Mouse (Mus musculus) cerebellum, adult 18-20 months (tissue): ENCODE measurements around the gene Otop2.

Experiments
- DNase-seq, 2 experiments: peaks; one replicate each; pipeline ENCODE4 v3.0.0; 2021

Gene Otop2

DNA sequence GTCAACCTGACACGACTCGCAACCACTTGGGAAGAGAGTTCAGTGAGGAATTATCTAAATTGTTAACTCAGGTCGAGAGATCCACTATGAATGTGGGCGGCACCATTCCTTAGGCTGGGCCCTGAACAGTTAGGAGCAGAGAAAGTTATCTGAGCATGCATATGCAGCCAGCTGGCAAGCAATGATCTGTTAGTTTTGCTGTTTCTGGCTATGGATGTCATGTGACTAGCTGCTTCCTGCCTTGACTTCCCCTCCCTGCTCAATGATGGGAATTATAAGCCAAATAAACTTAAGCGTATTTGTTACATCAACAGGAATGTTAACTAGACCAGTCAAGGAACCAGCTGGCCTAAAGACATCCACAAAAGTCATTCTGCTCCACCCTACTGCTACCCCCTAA is 46.4 kb downstream of the Otop2 start:
- DNase-seq, result no peak

GRCm38 (mm10) chr11:115354183-115354582 is 47.2 kb downstream of the Otop2 start:
- peak; percentile 75 to 86 for DNase-seq

DNA sequence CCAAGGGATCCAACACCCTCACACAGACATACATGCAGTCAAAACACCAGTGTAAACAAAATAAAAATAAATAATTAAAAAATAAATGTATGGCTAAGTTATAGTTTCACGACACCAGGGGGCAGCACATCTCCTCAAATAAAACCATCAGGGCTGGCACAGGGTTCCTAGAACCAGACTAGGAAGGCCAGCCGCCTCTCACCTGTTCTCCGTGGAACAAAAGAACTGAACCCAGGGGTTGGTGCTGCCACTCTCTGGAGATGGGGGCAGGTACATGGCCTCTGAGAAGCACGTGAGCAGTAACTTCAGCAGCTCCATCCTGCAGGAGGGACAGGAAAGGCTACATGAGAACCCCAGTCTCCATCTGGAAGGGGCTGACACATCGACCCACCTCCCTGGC is 51.5 kb downstream of the Otop2 start:
- peak; percentile 82 to 90 for DNase-seq

- DNase-seq, result no peak
Measured at GRCm38 (mm10) chr11:115359293-115359692, 52.3 kb downstream of the Otop2 start.

DNA sequence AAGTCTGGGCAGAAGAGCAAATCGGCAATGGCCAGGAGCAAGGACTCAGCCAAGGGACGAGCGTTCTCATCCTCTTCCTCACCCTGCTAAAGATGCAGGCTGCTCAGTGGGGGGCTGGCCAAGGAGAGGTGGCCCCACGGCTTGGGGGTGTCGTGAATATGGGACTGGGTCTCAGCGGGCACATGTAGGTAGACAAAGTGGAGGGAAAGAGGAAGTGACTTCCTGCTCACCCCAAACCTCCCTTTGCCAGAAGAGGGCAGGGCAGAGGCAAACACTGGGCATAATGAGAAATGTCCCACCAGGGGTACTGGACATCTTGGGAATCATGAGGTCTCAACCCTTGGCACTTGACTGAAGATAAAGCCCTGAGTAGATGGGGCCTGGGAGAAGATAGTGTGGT is 52.8 kb downstream of the Otop2 start:
- DNase-seq, result no peak

DNA sequence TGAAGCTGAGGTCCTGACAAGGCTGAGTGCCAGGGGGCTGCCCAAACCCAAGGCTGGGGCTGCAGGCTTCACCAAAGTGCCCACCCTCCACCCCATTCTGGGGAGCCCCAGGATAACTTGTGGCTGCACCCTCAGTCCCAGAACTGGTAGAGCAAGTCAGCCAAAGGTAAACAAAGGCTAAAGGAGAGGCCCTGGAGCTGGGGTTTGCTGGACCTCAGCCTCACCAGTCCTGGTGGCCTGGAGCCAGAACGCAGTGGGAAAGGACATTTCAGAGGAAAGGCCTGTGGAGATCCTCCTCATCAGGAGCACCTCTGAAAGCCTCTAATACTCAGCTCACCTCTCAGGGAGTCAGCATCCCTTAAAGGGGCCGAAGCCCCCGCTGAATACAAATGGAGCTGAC is 57.2 kb downstream of the Otop2 start:
- DNase-seq, result peak; percentile 44 to 48

- peak; percentile 53 to 65 for DNase-seq
Measured at GRCm38 (mm10) chr11:115366039-115366705, 59.2 kb downstream of the Otop2 start.

GRCm38 (mm10) chr11:115366706-115367394 is 59.9 kb downstream of the Otop2 start:
- peak; percentile 63 to 74 for DNase-seq

DNA sequence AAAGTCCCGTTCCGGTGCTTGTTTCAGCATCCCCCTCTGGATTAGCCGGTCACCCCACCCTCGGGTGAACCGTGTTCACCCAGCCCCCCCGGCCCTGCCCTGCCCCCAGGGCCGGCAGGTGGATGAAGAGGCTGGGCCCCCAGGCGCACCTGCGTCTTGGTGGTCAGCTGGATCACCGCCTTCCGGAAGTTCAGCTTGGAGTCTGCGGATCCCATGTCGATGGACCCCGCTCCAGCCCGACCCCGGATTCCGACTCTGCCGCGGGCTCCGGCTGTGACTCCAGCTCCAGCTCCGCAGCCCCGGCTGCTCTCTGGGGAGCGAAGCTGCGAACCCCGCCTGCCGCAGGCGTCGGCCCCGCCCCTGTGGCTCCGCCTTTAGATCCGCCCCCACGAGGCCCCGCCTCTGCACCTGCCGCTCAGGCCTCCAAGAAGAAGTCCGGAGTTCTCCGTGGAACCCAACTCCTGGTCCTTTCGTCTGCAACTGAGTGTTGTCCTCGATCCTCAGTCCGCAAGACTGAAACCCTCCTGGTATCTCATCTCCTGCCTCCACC is 60.5 kb downstream of the Otop2 start, which contains the start of gene Hid1:
Hid1 (minus strand) TSS at position 362 of the 550 bp plus-strand sequence.
- DNase-seq, result peak; percentile 94

GRCm38 (mm10) chr11:115370368-115370767 is 63.4 kb downstream of the Otop2 start:
- no peak for DNase-seq

GRCm38 (mm10) chr11:115371354-115371753 is 64.4 kb downstream of the Otop2 start:
- no peak for DNase-seq

GRCm38 (mm10) chr11:115372015-115372414 is 65.1 kb downstream of the Otop2 start:
- DNase-seq, result no peak

DNA sequence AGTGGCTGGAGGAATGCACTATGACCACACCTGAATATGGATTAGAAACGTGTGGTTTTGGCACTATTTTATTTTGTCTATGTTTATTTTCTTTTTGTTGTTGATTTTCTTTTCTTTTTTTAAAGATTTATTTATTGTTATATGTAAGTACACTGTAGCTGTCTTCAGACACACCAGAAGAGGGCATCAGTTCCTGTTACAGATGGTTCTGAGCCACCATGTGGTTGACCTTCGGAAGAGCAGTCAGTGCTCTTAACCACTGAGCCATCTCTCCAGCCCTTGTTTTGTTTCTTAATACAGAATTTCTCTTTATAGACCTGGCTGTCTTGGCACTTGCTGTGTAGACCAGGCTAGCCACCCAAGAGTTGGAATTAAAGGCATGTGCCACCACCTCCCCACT is 65.8 kb downstream of the Otop2 start:
- no peak for DNase-seq

DNA sequence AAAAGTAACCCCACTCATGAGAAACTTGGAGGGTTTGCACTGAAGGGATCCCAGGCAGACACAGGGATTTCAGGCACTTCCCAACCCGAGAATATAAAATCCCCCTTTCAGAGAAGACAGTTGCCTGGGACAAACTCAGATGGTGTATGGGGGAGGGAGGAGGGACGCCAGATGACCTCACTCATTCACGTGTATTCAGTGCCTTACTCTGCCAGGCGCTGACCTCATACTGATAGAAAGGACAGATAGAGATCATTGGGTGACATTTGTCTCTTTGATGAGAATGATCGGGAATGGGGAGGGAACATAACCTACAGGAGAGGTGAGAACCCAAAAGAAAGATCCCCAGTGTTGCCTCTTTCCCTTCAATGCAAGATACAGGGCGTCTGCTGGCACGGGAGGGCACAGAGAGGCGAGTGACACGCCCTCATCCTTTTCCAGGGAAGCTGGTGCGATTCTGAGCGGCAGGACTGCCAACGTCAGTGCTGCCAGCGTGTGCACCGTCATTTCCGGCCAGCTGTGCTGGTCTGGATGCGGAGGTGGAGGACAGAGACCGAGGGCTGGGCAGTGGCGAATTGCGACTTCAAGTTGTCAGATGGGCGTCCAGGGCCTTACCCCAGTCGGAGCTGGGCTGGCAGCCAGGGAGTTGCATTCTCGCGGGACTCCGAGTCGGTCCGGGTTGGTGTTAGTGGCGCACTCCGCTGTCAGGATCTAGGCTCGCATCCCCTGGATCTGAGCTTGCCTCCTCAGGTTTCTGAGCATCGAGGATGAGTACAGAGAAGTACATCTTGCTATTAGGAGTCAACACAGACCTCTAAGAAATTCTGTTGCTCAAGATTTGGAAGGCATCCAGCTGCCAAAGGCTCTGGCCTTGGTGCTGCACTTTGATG is 67.1 kb downstream of the Otop2 start:
- peak; percentile 78 to 83 for DNase-seq

GRCm38 (mm10) chr11:115374695-115375425 is 67.9 kb downstream of the Otop2 start:
- DNase-seq, result no peak

- DNase-seq, result no peak
Measured at GRCm38 (mm10) chr11:115376722-115377121, 69.8 kb downstream of the Otop2 start.

DNA sequence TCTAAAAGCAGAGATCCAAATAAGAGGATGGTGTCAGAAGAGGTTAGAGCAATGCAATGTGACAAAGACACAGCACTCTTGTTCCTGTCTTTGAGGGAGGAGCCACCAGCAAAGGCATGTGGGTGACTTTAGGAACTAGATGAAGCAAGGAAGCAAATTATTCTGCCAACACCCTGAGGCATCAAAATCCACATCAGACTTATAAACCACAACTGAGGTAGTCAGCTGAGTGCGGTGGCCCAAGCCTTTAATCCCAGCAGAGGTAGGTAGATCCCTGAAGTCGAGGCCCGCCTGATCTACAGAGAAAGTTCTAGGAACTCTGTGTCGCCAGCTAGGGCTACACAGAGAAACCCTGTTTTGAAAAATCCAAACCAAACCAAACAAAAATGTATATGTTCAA is 70.3 kb downstream of the Otop2 start:
- DNase-seq, result no peak

DNA sequence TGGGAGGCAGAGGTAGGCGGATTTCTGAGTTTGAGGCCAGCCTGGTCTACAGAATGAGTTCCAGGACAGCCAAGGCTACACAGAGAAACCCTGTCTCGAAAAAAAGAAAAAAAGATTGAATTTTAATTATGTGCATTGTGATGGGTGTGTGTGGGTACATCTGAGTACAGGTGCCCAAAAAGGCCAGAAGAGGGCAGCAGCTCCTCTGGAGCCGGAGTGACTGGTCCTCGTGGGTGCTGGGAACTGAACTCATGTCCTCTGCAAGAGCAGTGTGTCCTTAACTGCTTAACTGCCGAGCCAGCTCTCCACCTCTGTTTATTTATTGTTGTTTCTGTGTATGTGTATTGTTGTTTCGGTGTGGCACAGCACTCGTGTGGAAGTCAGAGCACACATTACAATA is 70.9 kb downstream of the Otop2 start:
- DNase-seq, result no peak

- DNase-seq, result no peak
Measured at GRCm38 (mm10) chr11:115381276-115381675, 74.3 kb downstream of the Otop2 start.
